Mouse (Mus musculus) heart, embryonic 11.5 days (tissue): ENCODE data around the gene Cbx5. TPM values are rescaled to one million over a fixed set of nuclear protein-coding genes. Genes with fewer than 3 reads are reported as not detected.
"Not testable (repeated sequence)": the region's sequence is repeated elsewhere in the genome, so short reads cannot be mapped to it uniquely, and the experiment has no call there.

Source experiments
- ATAC-seq: fragments of 200-750 bp; cut with Nextera tagmentation; replicated peaks from 2 replicates; pipeline ENCODE4 v1.8.0; 2017; ENCODE audit warnings: moderate library complexity; ENCODE audit not compliant: insufficient number of reproducible peaks, low FRiP score, low TSS enrichment
- H3K27ac ChIP-seq: fragments of 300-500 bp; sonication (generic); 2 replicates; pipeline ENCODE4 v1.5.1; 2014; ENCODE audit warnings: mild to moderate bottlenecking, low read depth, low read length
- H3K27me3 ChIP-seq: fragments of 300-500 bp; sonication (generic); 2 replicates; pipeline ENCODE4 v1.6.1; 2014; ENCODE audit warnings: mild to moderate bottlenecking, low read length, mixed read lengths; ENCODE audit not compliant: control insufficient read depth, insufficient read depth
- H3K36me3 ChIP-seq: fragments of 300-500 bp; sonication (generic); 2 replicates; pipeline ENCODE4 v1.6.1; 2014; ENCODE audit warnings: mild to moderate bottlenecking, low read length, moderate library complexity, mixed read lengths; ENCODE audit not compliant: control insufficient read depth, insufficient read depth
- H3K4me1 ChIP-seq: fragments of 300-500 bp; sonication (generic); 2 replicates; pipeline ENCODE4 v1.6.1; 2014; ENCODE audit warnings: low read length; ENCODE audit not compliant: control insufficient read depth, insufficient read depth
- H3K4me2 ChIP-seq: fragments of 300-500 bp; sonication (generic); 2 replicates; pipeline ENCODE4 v1.6.1; 2014; ENCODE audit warnings: mild to moderate bottlenecking, moderate library complexity
- H3K4me3 ChIP-seq: fragments of 300-500 bp; sonication (generic); 2 replicates; pipeline ENCODE4 v1.5.1; 2014; ENCODE audit warnings: low read depth, low read length
- H3K9ac ChIP-seq: fragments of 300-500 bp; sonication (generic); 2 replicates; pipeline ENCODE4 v1.6.1; 2014; ENCODE audit warnings: mild to moderate bottlenecking, low read depth, low read length, moderate library complexity
- H3K9me3 ChIP-seq: fragments of 300-500 bp; sonication (generic); replicated peaks from 2 replicates; pipeline ENCODE4 v1.6.1; 2016; ENCODE audit warnings: low read length; ENCODE audit not compliant: control insufficient read depth
- WGBS: fragments of 180-500 bp; shearing (Covaris S2); extraction: QIAGEN DNeasy Blood & Tissue Kit; methylation state at CpG from one replicate; pipeline ENCODE4 v1.1.7; 2014; ENCODE audit not compliant: insufficient replicate concordance; 5-methylcytosine and 5-hydroxymethylcytosine counted together
- polyA plus RNA-seq: library from polyadenylated mRNA; unstranded; fragments of >200 nt; fragmentation: Nextera tagmentation; extraction: Ambion mirVana; gene quantifications from 2 replicates; pipeline ENCODE4 v1.2.1, GENCODE M21; 2014

The Cbx5 gene
- polyA plus RNA-seq, 1 experiment from 2014 or later, result 139 TPM

DNA sequence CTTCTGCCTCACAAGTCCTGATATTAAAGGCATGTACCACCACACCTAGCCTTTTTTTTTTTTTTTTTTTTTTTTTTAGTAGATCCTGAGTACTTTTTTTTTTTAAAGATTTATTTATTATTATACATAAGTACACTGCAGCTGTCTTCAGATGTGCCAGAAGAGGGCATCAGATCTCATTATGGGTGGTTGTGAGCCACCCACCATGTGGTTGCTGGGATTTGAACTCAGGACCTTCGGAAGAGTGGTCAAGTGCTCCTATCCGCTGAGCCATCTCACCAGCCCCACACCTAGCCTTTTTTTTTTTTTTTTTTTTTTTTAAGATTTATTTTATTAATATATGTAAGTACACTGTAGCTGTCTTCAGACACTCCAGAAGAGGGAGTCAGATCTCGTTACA, 36.3 kb upstream of the Cbx5 start:
- H3K27ac ChIP-seq, ATAC-seq, H3K27me3 ChIP-seq, H3K9me3 ChIP-seq, H3K4me3 ChIP-seq, H3K4me1 ChIP-seq, H3K4me2 ChIP-seq, H3K9ac ChIP-seq, H3K36me3 ChIP-seq: not testable (repeated sequence)
- WGBS, result 93% methylated on average over 3 of the region's 3 CpGs

DNA sequence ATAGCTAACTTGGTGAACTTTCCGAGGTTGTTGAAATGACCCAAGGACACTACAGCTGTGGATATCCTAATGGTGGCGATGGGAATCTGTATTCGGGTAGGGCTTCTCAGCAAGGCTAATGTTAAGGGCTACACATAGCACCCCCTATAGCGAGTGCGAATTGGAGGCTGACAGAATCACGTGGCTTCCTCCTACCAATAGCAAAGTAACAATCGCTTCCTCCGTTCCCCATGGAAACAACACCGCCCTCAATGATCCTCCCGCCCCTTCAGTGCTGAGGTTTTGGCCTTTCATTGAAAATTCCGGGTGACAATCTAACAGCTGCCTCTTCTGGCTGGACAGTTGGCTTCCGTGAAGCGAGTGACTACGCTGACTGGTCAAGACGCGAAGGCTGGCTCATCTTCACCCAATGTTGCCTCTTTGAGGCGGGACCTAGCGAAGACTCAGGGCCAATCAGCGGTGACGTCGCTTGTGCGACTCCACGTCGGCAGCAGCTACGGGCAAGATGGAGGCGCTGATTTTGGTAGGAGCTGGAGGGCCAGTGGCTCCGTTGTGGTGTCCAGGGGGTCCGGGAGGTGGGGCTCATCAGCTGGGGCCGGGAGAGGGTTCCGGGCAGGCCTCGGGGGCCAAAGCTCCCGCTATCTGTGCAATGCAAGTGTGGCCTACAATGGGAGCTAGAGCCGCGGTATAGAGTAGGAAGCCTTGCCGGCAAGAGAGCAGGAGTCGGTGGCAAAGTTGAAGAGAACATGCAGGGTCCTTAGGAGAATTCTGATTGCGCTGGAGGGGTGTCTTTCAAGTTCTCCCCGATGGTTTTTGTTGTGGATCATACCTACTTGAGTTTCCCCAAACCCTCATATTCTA, 33.0 kb upstream of the Cbx5 start, which contains the start of gene Copz1:
Copz1 (plus strand) TSS at position 296 of the 861 bp plus-strand sequence.
- Histone ChIP-seq H3K4me1 (peaks cover 6% of the 10 kb centered on the region), H3K27me3 (no peaks in the 10 kb centered on the region), H3K9me3 (no peaks in the 10 kb centered on the region), H3K4me3 (peak within 1 kb of the TSS; percentile 76), H3K36me3 (no peaks in the 10 kb centered on the region), H3K4me2 (peak within 1 kb of the TSS; percentile 70), H3K9ac (peak within 1 kb of the TSS; percentile 84), H3K27ac (peak within 1 kb of the TSS; percentile 36)
- peak; percentile 99 for ATAC-seq
- under 1% methylated on average over 38 of the region's 38 CpGs for WGBS

DNA sequence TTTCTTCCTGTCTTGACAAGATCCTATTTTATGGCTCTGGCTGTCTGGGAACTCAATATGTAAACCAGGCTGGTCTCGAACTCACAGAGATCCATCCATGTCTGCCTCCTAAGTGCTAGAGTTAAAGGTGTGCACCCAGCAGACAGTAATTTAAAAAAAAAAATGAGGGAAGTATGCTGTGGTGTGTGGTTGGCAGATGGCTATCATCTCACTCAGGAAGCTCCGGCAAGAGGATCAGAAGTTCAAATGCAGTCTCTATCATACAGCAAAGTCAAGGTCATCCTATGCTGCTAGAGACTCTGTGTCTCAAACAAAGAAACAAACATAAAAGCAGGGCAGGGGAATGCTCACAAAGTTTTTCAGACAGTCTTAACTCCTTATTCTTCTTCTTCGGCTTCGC, 29.3 kb upstream of the Cbx5 start:
- H3K4me2 ChIP-seq, result no peak overlapping the region
- WGBS, result 80% methylated on average over 4 of the region's 4 CpGs
- H3K27ac ChIP-seq, result no peak overlapping the region
- peaks cover under 1% of the 10 kb centered on the region for H3K4me1 ChIP-seq
- H3K9ac ChIP-seq, result no peak overlapping the region
- ATAC-seq, result no peak
- no peaks in the 10 kb centered on the region for H3K9me3 ChIP-seq
- no peaks in the 10 kb centered on the region for H3K36me3 ChIP-seq
- no peak overlapping the region for H3K4me3 ChIP-seq
- H3K27me3 ChIP-seq, result no peaks in the 10 kb centered on the region

DNA sequence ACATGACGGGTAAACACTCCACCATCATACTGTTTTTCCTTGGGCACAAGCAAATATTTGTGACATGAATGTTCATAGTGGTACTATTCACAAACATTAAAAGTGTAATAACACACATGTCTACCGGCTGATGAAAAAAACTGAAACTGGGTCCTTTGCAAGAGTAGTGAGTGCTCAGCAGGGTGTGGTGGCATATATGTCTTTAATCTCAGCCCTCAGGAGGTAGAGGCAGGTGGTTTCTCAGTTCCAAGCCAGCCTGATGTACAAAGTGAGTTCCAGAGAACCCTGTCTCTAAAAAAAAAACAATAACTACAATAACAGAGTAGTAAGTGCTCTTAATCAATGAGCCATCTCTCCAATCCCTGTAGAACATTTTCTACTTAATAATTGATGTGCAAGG, 25.2 kb upstream of the Cbx5 start:
- Histone ChIP-seq H3K27ac (no peak overlapping the region), H3K36me3 (no peaks in the 10 kb centered on the region), H3K27me3 (no peaks in the 10 kb centered on the region), H3K4me1 (peaks cover 5% of the 10 kb centered on the region; the same call in 1 of the 2 replicates), H3K9ac (no peak overlapping the region), H3K9me3 (no peaks in the 10 kb centered on the region), H3K4me3 (no peak overlapping the region), H3K4me2 (no peak overlapping the region)
- 83% methylated on average over 2 of the region's 2 CpGs for WGBS
- no peak for ATAC-seq

DNA sequence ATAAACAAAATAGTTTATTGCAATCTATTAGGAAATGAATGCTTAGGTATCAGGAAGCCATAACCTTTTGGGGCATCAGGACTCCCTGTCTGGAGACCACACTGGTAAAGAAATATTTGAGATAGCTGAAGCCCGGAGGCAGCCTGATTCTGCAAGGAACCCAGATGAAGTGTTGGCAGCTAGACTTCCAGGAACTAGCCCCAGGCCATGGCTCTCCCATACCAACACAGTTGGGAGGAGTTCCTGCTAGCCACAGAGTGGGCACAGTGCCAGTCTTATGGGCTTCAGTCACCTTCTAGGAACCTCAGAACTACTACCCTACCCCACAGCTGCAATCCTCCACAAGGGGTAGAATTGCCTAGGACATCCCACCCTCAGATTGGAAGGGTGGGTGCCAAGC, 20.4 kb upstream of the Cbx5 start:
- Histone ChIP-seq H3K4me3 (no peak overlapping the region), H3K4me2 (no peak overlapping the region), H3K9me3 (no peaks in the 10 kb centered on the region), H3K27ac (no peak overlapping the region), H3K4me1 (peaks cover 20% of the 10 kb centered on the region), H3K27me3 (no peaks in the 10 kb centered on the region), H3K36me3 (no peaks in the 10 kb centered on the region), H3K9ac (no peak overlapping the region)
- WGBS, result 8% methylated on average over 1 of the region's 1 CpGs
- ATAC-seq, result no peak

DNA sequence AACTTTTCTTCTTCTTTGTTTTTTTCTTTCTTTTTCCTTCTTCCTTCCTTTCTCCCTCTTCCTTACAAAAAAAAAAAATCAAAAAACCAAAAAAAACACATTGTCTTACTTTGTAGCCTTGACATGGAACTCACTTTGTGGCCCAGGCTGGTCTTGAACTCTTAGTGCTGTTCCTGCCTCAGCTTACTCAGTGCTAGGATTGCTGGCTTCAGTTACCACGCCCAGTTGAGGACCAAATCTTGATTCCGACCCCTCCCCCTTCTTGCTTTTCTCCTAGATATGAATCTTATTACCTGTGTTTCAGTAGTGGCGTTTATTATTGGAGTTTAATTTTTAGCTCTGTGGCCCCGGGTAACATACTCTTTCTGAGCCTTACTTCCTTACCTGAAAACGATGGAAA, 19.5 kb upstream of the Cbx5 start:
- no peaks in the 10 kb centered on the region for H3K36me3 ChIP-seq
- no peak for ATAC-seq
- 83% methylated on average over 5 of the region's 5 CpGs for WGBS
- peak overlapping the region; percentile 69 for H3K27ac ChIP-seq
- peak overlapping the region; percentile 71 for H3K4me2 ChIP-seq
- H3K9ac ChIP-seq, result no peak overlapping the region
- no peak overlapping the region for H3K4me3 ChIP-seq
- H3K9me3 ChIP-seq, result no peaks in the 10 kb centered on the region
- no peaks in the 10 kb centered on the region for H3K27me3 ChIP-seq
- H3K4me1 ChIP-seq, result peaks cover 24% of the 10 kb centered on the region

DNA sequence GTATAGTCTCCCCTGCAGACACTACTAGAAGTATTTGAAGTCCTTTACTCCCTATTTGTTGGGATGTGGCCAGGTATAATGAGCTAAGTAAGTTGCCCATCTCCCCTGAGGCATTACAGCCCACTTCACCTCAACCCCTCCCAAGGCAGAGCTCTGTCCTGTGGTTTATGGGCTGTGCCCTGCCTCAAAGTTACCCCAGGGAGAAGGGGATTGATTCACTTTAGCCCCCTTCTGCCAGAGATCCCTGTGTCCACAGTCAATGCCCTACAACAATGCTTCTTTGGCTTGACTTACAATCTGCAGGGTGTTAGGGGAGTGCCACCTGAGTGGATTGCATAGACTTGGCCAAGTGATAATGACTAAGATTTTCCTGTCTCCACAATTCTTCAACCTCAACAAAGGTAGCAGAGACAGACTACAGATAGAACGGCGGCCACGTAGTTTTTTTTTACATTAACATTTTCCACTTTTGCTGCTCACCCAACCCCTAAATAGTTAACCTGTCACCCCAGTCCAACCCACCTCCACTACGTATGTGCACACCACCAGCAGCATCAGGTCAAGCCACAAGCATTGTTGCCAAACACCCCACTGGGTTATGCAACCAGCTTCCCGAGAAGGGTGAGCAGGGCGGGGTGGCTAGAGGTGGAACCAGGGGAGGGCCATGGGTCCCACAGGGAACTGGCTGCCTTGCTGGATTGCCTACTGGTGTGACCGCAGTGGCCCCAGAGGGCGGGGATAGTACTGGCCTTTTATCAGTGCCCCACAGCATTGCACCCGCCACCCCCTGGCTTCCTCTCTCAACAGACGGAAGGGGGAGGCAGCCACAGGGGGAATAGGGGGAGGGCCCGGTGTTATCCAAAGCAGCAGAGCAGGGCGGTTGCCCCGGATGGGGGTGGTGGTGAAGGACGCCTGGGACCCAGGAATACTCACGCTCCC, 18.4 kb upstream of the Cbx5 start, which contains the start of gene Nfe2:
Nfe2 (minus strand) TSS at position 614 of the 939 bp plus-strand sequence.
- peak; percentile 96 for ATAC-seq
- 5% methylated on average over 15 of the region's 15 CpGs for WGBS
- H3K4me2 ChIP-seq, result peak within 1 kb of the TSS; percentile 71
- H3K27ac ChIP-seq, result peak within 1 kb of the TSS; percentile 83
- H3K9ac ChIP-seq, result peak within 1 kb of the TSS; percentile 61
- H3K4me3 ChIP-seq, result peak within 1 kb of the TSS; percentile 30
- H3K4me1 ChIP-seq, result peaks cover 24% of the 10 kb centered on the region
- H3K27me3 ChIP-seq, result no peaks in the 10 kb centered on the region
- no peaks in the 10 kb centered on the region for H3K9me3 ChIP-seq
- no peaks in the 10 kb centered on the region for H3K36me3 ChIP-seq

DNA sequence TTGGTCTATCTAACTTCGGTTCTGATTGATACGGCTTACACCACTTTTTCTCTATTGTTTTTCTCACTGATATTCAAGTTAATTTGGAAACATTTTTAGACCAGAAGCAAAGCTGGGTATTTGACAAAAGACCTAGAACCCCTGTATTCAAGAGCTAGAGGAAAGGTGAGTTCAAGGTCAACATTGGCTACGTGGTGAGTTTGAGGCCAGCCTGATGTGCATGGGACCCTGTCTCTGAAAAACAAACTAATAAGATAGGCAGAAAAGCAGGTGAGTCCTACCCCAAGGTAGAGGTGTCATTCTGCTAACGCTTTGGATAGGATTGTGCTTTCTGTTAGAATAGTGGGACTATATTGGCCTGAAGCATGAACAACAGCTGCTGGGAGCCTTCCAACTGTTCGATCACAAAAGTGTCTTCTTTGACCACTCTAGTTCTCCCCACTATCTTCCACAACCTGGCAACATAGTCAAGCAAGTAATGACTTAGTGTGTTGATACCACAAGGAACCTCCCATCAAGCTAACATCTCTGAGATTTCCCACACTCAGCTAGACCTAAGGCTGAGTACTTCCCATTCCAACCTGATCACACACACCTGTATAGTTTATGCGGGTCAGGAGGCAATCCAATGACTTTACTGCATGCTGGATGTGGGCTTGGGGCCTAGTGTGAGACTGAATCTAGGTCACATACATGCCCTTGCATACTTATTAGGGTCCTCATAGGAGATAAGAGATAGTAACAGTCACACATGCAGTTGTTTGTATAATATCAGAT, 16.8 kb upstream of the Cbx5 start:
- no peaks in the 10 kb centered on the region for H3K27me3 ChIP-seq
- no peak overlapping the region for H3K27ac ChIP-seq
- no peaks in the 10 kb centered on the region for H3K9me3 ChIP-seq
- no peak overlapping the region for H3K4me3 ChIP-seq
- ATAC-seq, result no peak
- H3K9ac ChIP-seq, result no peak overlapping the region
- H3K4me2 ChIP-seq, result peak overlapping the region; percentile 41
- peaks cover 24% of the 10 kb centered on the region for H3K4me1 ChIP-seq
- WGBS, result 86% methylated on average over 6 of the region's 6 CpGs
- no peaks in the 10 kb centered on the region for H3K36me3 ChIP-seq
